ENCODE assay signal across 15 mouse cellular contexts in the genomic region with DNA sequence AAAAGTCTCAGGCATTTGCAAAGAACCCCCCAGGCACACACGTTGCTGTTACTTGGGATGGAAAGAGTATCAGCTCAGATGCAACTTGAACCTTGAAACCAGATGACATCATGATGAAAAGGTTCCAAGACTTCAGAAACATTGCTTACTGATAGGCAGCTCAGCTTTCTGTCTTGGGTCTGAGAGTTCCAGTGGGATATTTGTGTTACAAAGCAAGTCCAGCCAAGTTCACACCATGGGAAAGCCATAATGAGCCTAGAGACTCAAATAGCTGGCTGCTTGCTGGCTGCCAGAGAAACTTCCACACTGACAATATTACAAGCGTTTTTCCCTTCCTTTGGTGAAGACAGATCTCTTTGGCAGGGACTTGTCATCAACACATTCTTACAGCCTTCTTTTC.
DNase-seq lines count a peak whose midpoint lies in the region; ATAC-seq and TF ChIP-seq lines count a peak whose summit lies in the region.
"Had no signal": no experiment of that assay in that cellular context is flagged by ENCODE, and none has a peak within 500 bp of the region (broad histone marks: within the 10 kb centered on the region; RNA-seq: fewer than 3 reads in every experiment).

No protein-coding gene starts in this region.

- no peak overlapping the region for H3K27ac ChIP-seq in forebrain, postnatal 0 days (ENCODE audit: low read depth, low read length)
- no peak overlapping the region for H3K27ac ChIP-seq in forebrain, embryonic 11.5 days (ENCODE audit: low read depth, low read length)
- H3K27ac ChIP-seq in heart, embryonic 13.5 days (replicated peaks), result peak overlapping the region; percentile 24; the same call in 1 of the 2 replicates
- no peak overlapping the region for H3K27ac ChIP-seq in heart, embryonic 12.5 days (ENCODE audit: poor library complexity, severe bottlenecking)
- no peak overlapping the region for H3K27ac ChIP-seq in midbrain, postnatal 0 days (ENCODE audit: low read depth, low read length)
- no peak overlapping the region for H3K27ac ChIP-seq in midbrain, embryonic 14.5 days (replicated peaks; ENCODE audit: low read depth, low read length)
- no peak overlapping the region for H3K27ac ChIP-seq in stomach, postnatal 0 days (replicated peaks)
- H3K27ac ChIP-seq: left cerebral cortex, adult 2 months; limb, embryonic 12.5 days had no signal

- H3K9ac ChIP-seq in forebrain, postnatal 0 days, result no peak overlapping the region
- no peak overlapping the region for H3K9ac ChIP-seq in forebrain, embryonic 11.5 days (ENCODE audit: low read length)
- H3K9ac ChIP-seq in heart, embryonic 13.5 days, result no peak overlapping the region
- no peak overlapping the region for H3K9ac ChIP-seq in heart, embryonic 12.5 days
- no peak overlapping the region for H3K9ac ChIP-seq in midbrain, postnatal 0 days (replicated peaks; ENCODE audit: low read length, poor library complexity, severe bottlenecking)
- H3K9ac ChIP-seq in midbrain, embryonic 14.5 days (replicated peaks; ENCODE audit: low read length), result no peak overlapping the region
- H3K9ac ChIP-seq in stomach, postnatal 0 days (ENCODE audit: low read length), result no peak overlapping the region
- H3K9ac ChIP-seq: limb, embryonic 12.5 days had no signal

- ATAC-seq in forebrain, postnatal 0 days, result peak; percentile 82
- ATAC-seq in forebrain, embryonic 11.5 days (replicated peaks; ENCODE audit: low FRiP score), result no peak
- no peak for ATAC-seq in heart, embryonic 13.5 days (ENCODE audit: extremely low read depth, insufficient number of reproducible peaks, low FRiP score, low TSS enrichment)
- no peak for ATAC-seq in heart, embryonic 12.5 days (ENCODE audit: insufficient number of reproducible peaks, low FRiP score)
- ATAC-seq in midbrain, postnatal 0 days (ENCODE audit: low FRiP score), result no peak
- no peak for ATAC-seq in midbrain, embryonic 14.5 days (ENCODE audit: low FRiP score, low TSS enrichment)
- ATAC-seq in monocyte, adult 5-6 weeks (replicated peaks; ENCODE audit: insufficient number of reproducible peaks, low FRiP score, low TSS enrichment, poor library complexity, severe bottlenecking), result no peak
- ATAC-seq in stomach, postnatal 0 days (ENCODE audit: low FRiP score, low TSS enrichment), result no peak
- ATAC-seq: inflammation-experienced regulatory T-cells, adult 6 months had no signal

- DNase-seq in forebrain, postnatal 0 days, result peak; percentile 4
- DNase-seq in forebrain, embryonic 11.5 days (ENCODE audit: low spot score), result no peak
- DNase-seq in midbrain, postnatal 0 days (ENCODE audit: low spot score), result peak; percentile 30
- no peak for DNase-seq in midbrain, embryonic 14.5 days
- no peak for DNase-seq in stomach, postnatal 0 days (ENCODE audit: low spot score)
- DNase-seq: embryo, embryonic 11 days; kidney, adult 8-10 months; kidney, postnatal 25 days; thymus, postnatal 25 days had no signal

- H3K27me3 ChIP-seq in forebrain, postnatal 0 days (ENCODE audit: insufficient read depth, low read length), result no peaks in the 10 kb centered on the region
- H3K27me3 ChIP-seq in forebrain, embryonic 11.5 days (ENCODE audit: control insufficient read depth, insufficient read depth, low read length), result no peaks in the 10 kb centered on the region
- H3K27me3 ChIP-seq in heart, embryonic 13.5 days (replicated peaks), result no peaks in the 10 kb centered on the region
- H3K27me3 ChIP-seq in heart, embryonic 12.5 days (replicated peaks), result no peaks in the 10 kb centered on the region
- no peaks in the 10 kb centered on the region for H3K27me3 ChIP-seq in midbrain, postnatal 0 days (ENCODE audit: insufficient read depth, low read length)
- no peaks in the 10 kb centered on the region for H3K27me3 ChIP-seq in midbrain, embryonic 14.5 days (ENCODE audit: control insufficient read depth, insufficient read depth, low read length)
- no peaks in the 10 kb centered on the region for H3K27me3 ChIP-seq in stomach, postnatal 0 days (ENCODE audit: control insufficient read depth, insufficient read depth, low read length)
- H3K27me3 ChIP-seq: limb, embryonic 12.5 days had no signal

- no peaks in the 10 kb centered on the region for H3K36me3 ChIP-seq in forebrain, postnatal 0 days (ENCODE audit: insufficient read depth)
- H3K36me3 ChIP-seq in forebrain, embryonic 11.5 days (ENCODE audit: control insufficient read depth, insufficient read depth, low read length), result no peaks in the 10 kb centered on the region
- H3K36me3 ChIP-seq in heart, embryonic 13.5 days, result no peaks in the 10 kb centered on the region
- H3K36me3 ChIP-seq in heart, embryonic 12.5 days, result no peaks in the 10 kb centered on the region
- H3K36me3 ChIP-seq in midbrain, postnatal 0 days (ENCODE audit: insufficient read depth, low read length), result no peaks in the 10 kb centered on the region
- no peaks in the 10 kb centered on the region for H3K36me3 ChIP-seq in midbrain, embryonic 14.5 days (ENCODE audit: control insufficient read depth, insufficient read depth, low read length)
- H3K36me3 ChIP-seq in stomach, postnatal 0 days (ENCODE audit: control insufficient read depth, insufficient read depth, low read length), result no peaks in the 10 kb centered on the region
- H3K36me3 ChIP-seq: limb, embryonic 12.5 days had no signal

- TF ChIP-seq EP300 in stomach, postnatal 0 days (optimal IDR thresholded peaks at IDR 0.05), result no peak

- H3K4me1 ChIP-seq in forebrain, postnatal 0 days (ENCODE audit: insufficient read depth), result no peaks in the 10 kb centered on the region
- H3K4me1 ChIP-seq in forebrain, embryonic 11.5 days (replicated peaks; ENCODE audit: control insufficient read depth, insufficient read depth, low read length), result no peaks in the 10 kb centered on the region
- peaks cover 18% of the 10 kb centered on the region for H3K4me1 ChIP-seq in heart, embryonic 13.5 days
- H3K4me1 ChIP-seq in heart, embryonic 12.5 days (replicated peaks), result peaks cover 9% of the 10 kb centered on the region
- no peaks in the 10 kb centered on the region for H3K4me1 ChIP-seq in midbrain, postnatal 0 days (ENCODE audit: insufficient read depth, low read length)
- no peaks in the 10 kb centered on the region for H3K4me1 ChIP-seq in midbrain, embryonic 14.5 days (ENCODE audit: control insufficient read depth, insufficient read depth, low read length)
- no peaks in the 10 kb centered on the region for H3K4me1 ChIP-seq in stomach, postnatal 0 days (replicated peaks; ENCODE audit: control insufficient read depth, insufficient read depth)
- H3K4me1 ChIP-seq: limb, embryonic 12.5 days had no signal

- no peak overlapping the region for H3K4me2 ChIP-seq in forebrain, postnatal 0 days (ENCODE audit: low read depth)
- no peak overlapping the region for H3K4me2 ChIP-seq in forebrain, embryonic 11.5 days (ENCODE audit: low read depth, low read length, severe bottlenecking)
- no peak overlapping the region for H3K4me2 ChIP-seq in heart, embryonic 13.5 days
- no peak overlapping the region for H3K4me2 ChIP-seq in heart, embryonic 12.5 days
- H3K4me2 ChIP-seq in midbrain, postnatal 0 days (ENCODE audit: low read depth, low read length, poor library complexity, severe bottlenecking), result no peak overlapping the region
- H3K4me2 ChIP-seq in midbrain, embryonic 14.5 days (ENCODE audit: low read length), result no peak overlapping the region
- no peak overlapping the region for H3K4me2 ChIP-seq in stomach, postnatal 0 days (replicated peaks; ENCODE audit: low read depth)
- H3K4me2 ChIP-seq: limb, embryonic 12.5 days had no signal

- no peaks in the 10 kb centered on the region for H3K9me3 ChIP-seq in forebrain, postnatal 0 days (ENCODE audit: low read length)
- H3K9me3 ChIP-seq in forebrain, embryonic 11.5 days (ENCODE audit: control insufficient read depth, low read length), result no peaks in the 10 kb centered on the region
- no peaks in the 10 kb centered on the region for H3K9me3 ChIP-seq in heart, embryonic 13.5 days
- H3K9me3 ChIP-seq in heart, embryonic 12.5 days (replicated peaks), result no peaks in the 10 kb centered on the region
- H3K9me3 ChIP-seq in midbrain, postnatal 0 days (ENCODE audit: low read length), result no peaks in the 10 kb centered on the region
- no peaks in the 10 kb centered on the region for H3K9me3 ChIP-seq in midbrain, embryonic 14.5 days (ENCODE audit: control insufficient read depth, low read length)
- H3K9me3 ChIP-seq in stomach, postnatal 0 days (ENCODE audit: control insufficient read depth, low read length), result no peaks in the 10 kb centered on the region
- H3K9me3 ChIP-seq: limb, embryonic 12.5 days had no signal

- TF ChIP-seq CTCF in forebrain, postnatal 0 days (IDR thresholded peaks at IDR 0.05; ENCODE audit: low read depth), result no peak
- TF ChIP-seq CTCF in midbrain, postnatal 0 days (IDR thresholded peaks at IDR 0.05), result no peak
- no peak for TF ChIP-seq CTCF in stomach, postnatal 0 days (IDR thresholded peaks at IDR 0.05; ENCODE audit: low read depth)

- no peak overlapping the region for H3K4me3 ChIP-seq in forebrain, postnatal 0 days (ENCODE audit: low read depth, low read length)
- no peak overlapping the region for H3K4me3 ChIP-seq in forebrain, embryonic 11.5 days (ENCODE audit: low read depth, low read length)
- no peak overlapping the region for H3K4me3 ChIP-seq in heart, embryonic 13.5 days
- H3K4me3 ChIP-seq in heart, embryonic 12.5 days, result no peak overlapping the region
- no peak overlapping the region for H3K4me3 ChIP-seq in midbrain, postnatal 0 days (ENCODE audit: low read depth, low read length)
- no peak overlapping the region for H3K4me3 ChIP-seq in midbrain, embryonic 14.5 days (replicated peaks; ENCODE audit: low read depth, low read length)
- H3K4me3 ChIP-seq in stomach, postnatal 0 days (ENCODE audit: low read depth, low read length), result no peak overlapping the region
- H3K4me3 ChIP-seq: left cerebral cortex, adult 2 months; limb, embryonic 12.5 days had no signal

- 35% methylated on average over 2 of the region's 2 CpGs for WGBS in forebrain, postnatal 0 days
- 68% methylated on average over 2 of the region's 2 CpGs for WGBS in forebrain, embryonic 11.5 days
- 34% methylated on average over 2 of the region's 2 CpGs for WGBS in heart, embryonic 13.5 days
- 23% methylated on average over 2 of the region's 2 CpGs for WGBS in heart, embryonic 12.5 days
- 57% methylated on average over 2 of the region's 2 CpGs for WGBS in midbrain, postnatal 0 days
- WGBS in midbrain, embryonic 14.5 days, result 70% methylated on average over 2 of the region's 2 CpGs
- 48% methylated on average over 2 of the region's 2 CpGs for WGBS in stomach, postnatal 0 days

Comparison
In these comparisons a context has a peak if more than half of its experiments do, and no peak if none do; other contexts are left out.
1. DNase-seq: peak in forebrain, postnatal 0 days (single experiment) and midbrain, postnatal 0 days (single experiment); none in forebrain, embryonic 11.5 days (single experiment), midbrain, embryonic 14.5 days (single experiment) and stomach, postnatal 0 days (single experiment).